Mouse (Mus musculus) heart, adult 8-10 months (tissue): ENCODE data around the gene Npcd. TPM values are rescaled to one million over a fixed set of nuclear protein-coding genes. Genes with fewer than 3 reads are reported as not detected.

Experiments
- DNase-seq: peaks from one replicate; pipeline ENCODE4 v3.0.0; 2022; ENCODE audit warnings: low spot score
- total RNA-seq, 4 experiments: library from RNA; stranded (reverse); gene quantifications; 2 replicates each; pipeline ENCODE4 v1.2.4; 2022

Gene Npcd
- under 1 TPM in 3 of 4 experiments, not detected in 1; 0.33 to 0.69 (median 0.47) TPM for total RNA-seq

- peak; percentile 93 for DNase-seq
These were observed at the start of gene Npcd, which contains the start of gene Cbx6 for GRCm38 (mm10) chr15:79834130-79834880. Gene Npcd (minus strand): TSS chr15:79834237. Gene Cbx6 (minus strand): TSS chr15:79834688.

DNA sequence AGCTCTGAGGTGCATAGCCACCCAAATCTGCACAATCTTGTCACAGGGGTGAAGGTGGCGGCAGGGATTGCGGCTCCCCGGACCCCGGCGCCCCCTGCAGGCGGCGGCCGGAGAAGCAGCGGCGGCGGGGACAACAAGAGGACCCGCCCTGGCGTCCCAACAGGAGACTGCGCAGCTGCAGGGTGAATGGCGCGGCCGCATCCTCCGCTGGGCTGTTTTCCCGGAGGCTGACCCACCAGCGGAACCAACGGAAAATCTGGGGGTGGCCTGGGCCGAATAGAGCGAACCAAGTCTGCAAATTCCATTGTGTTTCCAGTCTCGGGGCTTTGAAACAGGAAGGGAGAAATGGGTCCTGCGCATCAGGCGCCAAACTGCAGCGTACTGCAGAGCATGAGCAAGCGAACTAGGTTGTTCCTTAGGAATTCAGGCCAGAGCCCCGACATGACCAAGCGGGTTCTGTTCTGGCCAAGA is 49.4 kb upstream of the Npcd start:
- DNase-seq, result peak; percentile 96

GRCm38 (mm10) chr15:79882623-79883267 is 48.7 kb upstream of the Npcd start:
- no peak for DNase-seq

DNA sequence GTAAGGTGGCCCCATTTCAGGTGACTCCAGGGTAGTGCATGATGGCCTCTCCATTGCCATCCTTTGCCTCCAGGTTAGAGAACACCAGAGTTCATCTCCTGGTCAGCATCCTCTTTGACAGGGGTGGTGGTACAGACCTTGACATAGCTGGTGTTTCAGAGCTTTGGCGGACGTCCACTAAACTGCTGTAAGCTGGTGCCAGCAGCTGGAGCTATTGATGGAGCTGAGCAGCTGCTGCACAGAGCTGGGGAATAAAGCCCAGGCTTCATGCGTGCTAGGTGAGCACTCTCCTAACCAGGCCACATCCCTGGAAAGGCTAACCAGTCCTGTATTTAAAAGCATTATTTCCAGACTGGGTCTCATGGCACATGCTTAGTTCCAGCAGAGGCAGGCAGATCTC is 46.4 kb upstream of the Npcd start:
- DNase-seq, result no peak

DNA sequence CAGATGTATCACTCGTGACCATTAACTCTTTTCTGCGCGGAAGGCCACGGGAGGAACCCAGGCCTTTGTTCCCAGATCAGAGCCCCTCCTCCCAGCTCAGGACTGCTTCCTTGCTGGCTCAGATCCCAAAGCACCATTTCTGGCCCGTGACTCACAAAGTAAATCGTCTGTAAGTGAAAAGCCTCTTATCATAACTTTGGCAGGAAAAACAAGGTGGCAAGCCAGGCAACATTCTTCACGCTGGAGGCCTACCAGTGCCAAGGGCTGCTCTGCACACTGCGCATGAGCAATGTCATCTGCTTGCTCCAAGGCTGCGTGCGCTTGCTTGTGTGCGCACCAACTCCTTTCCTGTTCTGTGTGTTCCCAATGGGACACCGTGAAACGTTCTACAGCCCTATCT is 45.3 kb upstream of the Npcd start:
- DNase-seq, result peak; percentile 94

DNA sequence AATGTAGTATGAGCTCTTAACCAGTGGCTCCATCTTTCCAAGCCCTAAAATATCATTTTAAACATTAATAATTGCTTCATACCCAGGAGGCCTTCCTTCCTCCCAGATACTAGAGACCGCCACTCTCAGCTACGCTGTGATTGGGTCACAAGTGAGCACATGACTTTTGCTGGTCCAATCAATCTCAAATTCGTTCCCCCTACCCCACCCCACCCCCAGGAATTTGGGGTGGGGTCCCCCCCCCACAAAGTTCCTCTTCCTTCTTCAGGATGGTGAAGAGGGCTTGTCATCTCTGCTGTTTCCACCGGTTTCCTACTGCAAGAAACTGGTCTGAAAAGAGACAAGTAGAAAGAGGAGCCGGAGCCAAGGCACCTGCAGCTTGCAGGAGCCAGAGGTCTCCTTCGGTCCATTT is 44.7 kb upstream of the Npcd start:
- DNase-seq, result no peak

GRCm38 (mm10) chr15:79875261-79875995 is 41.4 kb upstream of the Npcd start:
- no peak for DNase-seq

DNA sequence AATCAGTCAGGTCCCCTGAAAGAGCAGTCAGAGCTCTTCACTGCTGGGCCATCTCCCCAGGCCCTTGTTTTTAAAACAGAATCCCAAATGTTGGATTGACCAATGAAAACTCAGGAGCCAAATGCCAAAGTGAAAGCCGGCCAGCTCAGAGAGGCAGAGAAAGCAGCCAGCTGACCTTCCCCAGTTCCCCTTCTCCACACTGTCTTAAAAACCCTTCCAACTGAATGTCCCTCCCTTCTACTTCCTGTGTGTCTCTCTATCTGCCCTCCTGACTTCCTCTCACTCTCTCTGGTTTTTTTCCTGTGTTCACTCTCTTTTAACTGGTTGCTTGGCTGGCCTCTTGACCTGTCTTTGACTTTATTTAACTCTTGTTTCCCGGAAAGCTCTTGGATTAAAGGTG is 40.0 kb upstream of the Npcd start:
- no peak for DNase-seq

DNA sequence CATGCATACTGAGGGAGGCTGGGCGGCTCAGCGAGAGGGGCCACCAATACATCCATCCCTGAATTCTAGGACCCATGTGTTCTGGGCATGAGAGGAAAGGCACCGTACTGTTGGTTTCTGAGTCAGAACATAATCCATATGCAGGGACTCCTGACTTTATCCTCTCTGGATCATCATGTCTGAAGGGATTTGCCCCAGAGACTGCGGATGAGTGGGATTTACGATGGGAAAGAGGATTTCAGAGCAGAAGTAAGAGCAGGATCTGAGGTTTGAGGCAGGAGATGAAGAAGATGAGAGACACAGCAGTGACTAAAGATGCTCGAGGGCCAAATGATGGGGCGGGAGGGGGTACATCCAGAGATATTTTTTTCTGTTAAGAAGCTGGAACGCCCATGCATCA is 39.5 kb upstream of the Npcd start:
- no peak for DNase-seq

- DNase-seq, result no peak
These were observed 33.4 kb upstream of the Npcd start for GRCm38 (mm10) chr15:79867260-79868002.

GRCm38 (mm10) chr15:79859821-79860220 is 25.8 kb upstream of the Npcd start:
- DNase-seq, result no peak

- no peak for DNase-seq
These were observed 24.9 kb upstream of the Npcd start for GRCm38 (mm10) chr15:79858979-79859378.

- no peak for DNase-seq
These were observed 16.1 kb upstream of the Npcd start for GRCm38 (mm10) chr15:79850143-79850542.

DNA sequence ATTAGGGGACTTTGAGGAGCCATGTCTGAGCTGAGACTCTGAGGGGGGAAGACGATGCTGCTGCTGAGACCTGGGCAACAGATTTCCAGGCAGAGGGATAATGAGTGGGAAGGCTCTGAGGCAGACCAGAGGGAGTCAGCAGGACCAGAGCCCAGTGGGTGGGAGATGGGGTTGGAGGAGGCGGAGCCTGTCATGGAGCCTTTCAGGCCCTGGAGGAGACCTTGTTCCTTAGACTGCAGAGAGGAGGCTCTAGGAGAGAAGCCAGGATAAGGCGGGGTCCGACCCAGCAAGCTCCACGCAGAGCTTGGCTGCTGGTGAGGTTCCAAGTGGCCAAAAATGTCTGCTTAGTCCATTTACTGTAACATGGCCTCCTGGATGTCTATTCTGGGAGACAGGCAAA is 13.1 kb upstream of the Npcd start:
- peak; percentile 30 for DNase-seq

- no peak for DNase-seq
These were observed 11.9 kb upstream of the Npcd start for GRCm38 (mm10) chr15:79845986-79846385.

GRCm38 (mm10) chr15:79842985-79843384 is 8.9 kb upstream of the Npcd start:
- DNase-seq, result no peak

DNA sequence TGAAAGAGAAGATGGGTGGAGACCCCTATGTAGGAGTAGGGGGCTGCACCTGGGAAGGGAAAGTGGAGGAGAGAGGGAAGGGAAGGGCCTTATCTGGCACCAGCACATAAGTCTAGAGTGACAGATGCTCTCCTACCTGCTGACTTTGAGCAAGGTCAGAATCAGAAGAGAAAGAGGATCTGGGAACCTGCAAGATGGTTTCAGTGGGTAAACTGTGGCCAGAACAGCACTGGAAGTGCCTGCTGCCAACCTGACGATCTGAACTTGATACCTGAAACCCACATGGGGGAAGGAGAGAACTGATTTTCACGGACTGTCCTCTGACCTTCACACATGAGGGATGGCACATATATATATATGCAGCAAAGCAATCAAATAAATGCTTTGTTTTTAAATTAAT is 6.2 kb upstream of the Npcd start:
- no peak for DNase-seq

DNA sequence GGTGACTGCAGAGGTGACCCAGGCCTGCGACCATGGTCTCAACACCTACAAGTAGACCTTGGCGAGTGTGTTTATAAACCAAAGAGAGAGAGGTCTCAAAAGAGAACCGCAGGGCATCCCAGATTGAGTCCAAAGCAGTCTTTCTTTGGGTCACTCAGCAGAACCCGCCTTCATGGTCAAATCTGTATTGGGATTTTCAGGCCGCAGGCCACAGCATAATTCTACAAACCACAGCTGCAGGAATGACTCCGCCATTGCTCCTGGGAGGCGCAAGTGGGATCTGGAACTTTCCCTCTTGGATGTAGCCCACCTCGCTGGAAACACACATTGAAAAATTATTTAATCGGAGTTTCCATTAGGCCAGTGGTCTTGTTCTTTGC is 834 bp upstream of the Npcd start:
- DNase-seq, result no peak

- no peak for DNase-seq
These were observed 586 bp downstream of the Npcd start for GRCm38 (mm10) chr15:79833251-79834050.

GRCm38 (mm10) chr15:79832064-79832900 is 1.8 kb downstream of the Npcd start:
- peak; percentile 76 for DNase-seq
